Mouse (Mus musculus) CH12.LX (cell line): ENCODE measurements around the gene 4931428L18Rik.

Source experiments
- CHD1 ChIP-seq: IDR thresholded peaks from 2 replicates; pipeline ENCODE4 v1.6.1; 2012; ENCODE audit warnings: low read depth, low read length, improper control_type of control experiment, inconsistent platforms
- CTCF ChIP-seq, 2 experiments: IDR thresholded peaks in 1 of 2; conservative IDR thresholded peaks in 1 of 2; 2 replicates each; pipeline ENCODE4 v1.5.1; 2011 to 2012; ENCODE audit warnings: low read depth in 2 of 2, low read length in 2 of 2, improper control_type of control experiment in 1 of 2, inconsistent platforms in 1 of 2, mild to moderate bottlenecking in 1 of 2, moderate library complexity in 1 of 2
- IRF4 ChIP-seq: IDR thresholded peaks from 2 replicates; pipeline ENCODE4 v1.6.1; 2014; ENCODE audit warnings: low read depth, mild to moderate bottlenecking, inconsistent platforms, low read length, improper control_type of control experiment
- NELFE ChIP-seq: IDR thresholded peaks from 2 replicates; pipeline ENCODE4 v1.6.1; 2011; ENCODE audit warnings: low read depth, low read length, improper control_type of control experiment
- POLR2AphosphoS2 ChIP-seq: IDR thresholded peaks from 2 replicates; pipeline ENCODE4 v1.6.1; 2011; ENCODE audit warnings: low read depth, low read length, improper control_type of control experiment

- TF ChIP-seq CHD1 (no peak), POLR2AphosphoS2 (no peak), IRF4 (no peak), NELFE (no peak), CTCF (conservative IDR thresholded peaks at IDR 0.05 in 1 of 2, IDR thresholded peaks at IDR 0.05 in 1 of 2; ENCODE audit: low read depth in 2 of 2, low read length in 2 of 2) (no peak)
Observed at GRCm38 (mm10) chr1:31093939-31094338, 128.5 kb downstream of the 4931428L18Rik start.
